Mouse (Mus musculus) intestine, embryonic 14.5 days (tissue): Measurements from ENCODE around the gene Atg9a. TPM values are rescaled to one million over a fixed set of nuclear protein-coding genes. Genes with fewer than 3 reads are reported as not detected.

Source experiments
- ATAC-seq: fragments of 200-750 bp; cut with Nextera tagmentation; replicated peaks from 2 replicates; pipeline ENCODE4 v1.8.0; 2017; ENCODE audit warnings: low read depth, moderate number of reproducible peaks, moderate TSS enrichment, moderate library complexity; ENCODE audit not compliant: low FRiP score, low TSS enrichment
- DNase-seq: peaks from one replicate; pipeline ENCODE4 v3.0.0-alpha.2; 2018; ENCODE audit warnings: low spot score
- H3K27ac ChIP-seq: fragments of 300-500 bp; sonication (generic); 2 replicates; pipeline ENCODE4 v1.5.1; 2014; ENCODE audit warnings: low read depth, mild to moderate bottlenecking, control low read depth
- H3K27me3 ChIP-seq: fragments of 300-500 bp; sonication (generic); replicated peaks from 2 replicates; pipeline ENCODE4 v1.6.1; 2014; ENCODE audit warnings: low read length, control low read depth; ENCODE audit not compliant: control insufficient read depth, insufficient read depth
- H3K36me3 ChIP-seq: fragments of 300-500 bp; sonication (generic); 2 replicates; pipeline ENCODE4 v1.6.1; 2014; ENCODE audit warnings: low read length, control low read depth; ENCODE audit not compliant: control insufficient read depth, insufficient read depth
- H3K4me1 ChIP-seq: fragments of 300-500 bp; sonication (generic); replicated peaks from 2 replicates; pipeline ENCODE4 v1.6.1; 2014; ENCODE audit warnings: low read length, control low read depth, mixed read lengths; ENCODE audit not compliant: control insufficient read depth, insufficient read depth
- H3K4me2 ChIP-seq: fragments of 300-500 bp; sonication (generic); 2 replicates; pipeline ENCODE4 v1.6.1; 2014; ENCODE audit warnings: low read length
- H3K4me3 ChIP-seq: fragments of 300-500 bp; sonication (generic); 2 replicates; pipeline ENCODE4 v1.5.1; 2014; ENCODE audit warnings: low read depth, low read length, control low read depth, mixed read lengths
- H3K9ac ChIP-seq: fragments of 300-500 bp; sonication (generic); 2 replicates; pipeline ENCODE4 v1.6.1; 2014; ENCODE audit warnings: mild to moderate bottlenecking, low read length
- H3K9me3 ChIP-seq: fragments of 300-500 bp; sonication (generic); 2 replicates; pipeline ENCODE4 v1.6.1; 2016; ENCODE audit warnings: low read length, control low read depth; ENCODE audit not compliant: control insufficient read depth
- WGBS: fragments of 180-500 bp; shearing (Covaris S2); extraction: QIAGEN DNeasy Blood & Tissue Kit; methylation state at CpG from one replicate; pipeline ENCODE4 v1.1.7; 2014; 5-methylcytosine and 5-hydroxymethylcytosine counted together
- polyA plus RNA-seq: library from polyadenylated mRNA; unstranded; fragments of >200 nt; fragmentation: Nextera tagmentation; extraction: Ambion mirVana; gene quantifications from 2 replicates; pipeline ENCODE4 v1.2.1, GENCODE M21; 2014

The Atg9a gene
- polyA plus RNA-seq, 1 experiment from 2014 or later = 26.3 TPM

- Histone ChIP-seq H3K4me2 (peak overlapping the region; percentile 67), H3K9me3 (no peaks in the 10 kb centered on the region), H3K27me3 (no peaks in the 10 kb centered on the region), H3K9ac (peak overlapping the region; percentile 58), H3K4me1 (peaks cover 4% of the 10 kb centered on the region; the same call in 1 of the 2 replicates), H3K36me3 (peaks cover 32% of the 10 kb centered on the region), H3K27ac (no peak overlapping the region), H3K4me3 (peak overlapping the region; percentile 76)
- ATAC-seq (peak; percentile 63; the same call in 1 of the 2 replicates), DNase-seq (no peak)
- WGBS = 6% methylated on average over 7 of the region's 7 CpGs
These were observed 23.9 kb downstream of the Atg9a start for GRCm38 (mm10) chr1:75168093-75168471.

GRCm38 (mm10) chr1:75160256-75160617, 31.8 kb downstream of the Atg9a start:
- no peak for DNase-seq
- Histone ChIP-seq H3K27me3 (no peaks in the 10 kb centered on the region), H3K9ac (no peak overlapping the region), H3K27ac (no peak overlapping the region), H3K4me3 (no peak overlapping the region), H3K4me1 (no peaks in the 10 kb centered on the region), H3K36me3 (no peaks in the 10 kb centered on the region), H3K4me2 (no peak overlapping the region), H3K9me3 (no peaks in the 10 kb centered on the region)
- 88% methylated on average over 4 of the region's 4 CpGs for WGBS
- no peak for ATAC-seq

- H3K4me3 ChIP-seq = no peak overlapping the region
- no peaks in the 10 kb centered on the region for H3K27me3 ChIP-seq
- 64% methylated on average over 5 of the region's 5 CpGs for WGBS
- no peak overlapping the region for H3K9ac ChIP-seq
- H3K4me2 ChIP-seq = no peak overlapping the region
- H3K4me1 ChIP-seq = no peaks in the 10 kb centered on the region
- ATAC-seq (no peak), DNase-seq (no peak)
- H3K9me3 ChIP-seq = no peaks in the 10 kb centered on the region
- H3K27ac ChIP-seq = no peak overlapping the region
- no peaks in the 10 kb centered on the region for H3K36me3 ChIP-seq
These were observed 32.3 kb downstream of the Atg9a start for GRCm38 (mm10) chr1:75159540-75160255.

GRCm38 (mm10) chr1:75158990-75159389, 33.0 kb downstream of the Atg9a start:
- Histone ChIP-seq H3K4me3 (no peak overlapping the region), H3K27ac (no peak overlapping the region), H3K9ac (no peak overlapping the region), H3K4me2 (no peak overlapping the region), H3K36me3 (no peaks in the 10 kb centered on the region), H3K4me1 (no peaks in the 10 kb centered on the region), H3K9me3 (no peaks in the 10 kb centered on the region), H3K27me3 (no peaks in the 10 kb centered on the region)
- DNase-seq (no peak), ATAC-seq (no peak)

GRCm38 (mm10) chr1:75155837-75156236, 36.2 kb downstream of the Atg9a start:
- no peak for DNase-seq
- no peak overlapping the region for H3K9ac ChIP-seq
- no peak for ATAC-seq
- H3K27me3 ChIP-seq = no peaks in the 10 kb centered on the region
- no peaks in the 10 kb centered on the region for H3K4me1 ChIP-seq
- H3K27ac ChIP-seq = no peak overlapping the region
- H3K36me3 ChIP-seq = no peaks in the 10 kb centered on the region
- H3K9me3 ChIP-seq = no peaks in the 10 kb centered on the region
- 51% methylated on average over 3 of the region's 3 CpGs for WGBS
- H3K4me3 ChIP-seq = no peak overlapping the region
- H3K4me2 ChIP-seq = no peak overlapping the region

- no peak overlapping the region for H3K9ac ChIP-seq
- no peak overlapping the region for H3K4me3 ChIP-seq
- DNase-seq (no peak), ATAC-seq (no peak)
- H3K4me2 ChIP-seq = no peak overlapping the region
- H3K27me3 ChIP-seq = no peaks in the 10 kb centered on the region
- H3K4me1 ChIP-seq = peaks cover 5% of the 10 kb centered on the region; the same call in 1 of the 2 replicates
- peaks cover 57% of the 10 kb centered on the region for H3K36me3 ChIP-seq
- H3K9me3 ChIP-seq = no peaks in the 10 kb centered on the region
- no peak overlapping the region for H3K27ac ChIP-seq
- 91% methylated on average over 4 of the region's 4 CpGs for WGBS
These were observed 43.3 kb downstream of the Atg9a start for GRCm38 (mm10) chr1:75148727-75149126.

- WGBS = 85% methylated on average over 7 of the region's 7 CpGs
- DNase-seq (no peak), ATAC-seq (no peak)
- Histone ChIP-seq H3K27me3 (no peaks in the 10 kb centered on the region), H3K9me3 (no peaks in the 10 kb centered on the region), H3K27ac (no peak overlapping the region), H3K4me1 (peaks cover 7% of the 10 kb centered on the region; the same call in 1 of the 2 replicates), H3K36me3 (peaks cover 57% of the 10 kb centered on the region), H3K4me3 (no peak overlapping the region), H3K4me2 (no peak overlapping the region), H3K9ac (no peak overlapping the region)
These were observed 44.4 kb downstream of the Atg9a start for GRCm38 (mm10) chr1:75147411-75148135.

- H3K9ac ChIP-seq = no peak overlapping the region
These were observed 46.4 kb downstream of the Atg9a start for GRCm38 (mm10) chr1:75145589-75145988.

More at GRCm38 (mm10) chr1:75145589-75145988, 46.4 kb downstream of the Atg9a start:
- peaks cover 57% of the 10 kb centered on the region for H3K36me3 ChIP-seq
- DNase-seq (no peak), ATAC-seq (no peak)
- 90% methylated on average over 3 of the region's 3 CpGs for WGBS
- H3K4me3 ChIP-seq = no peak overlapping the region
- peaks cover 12% of the 10 kb centered on the region; the same call in 1 of the 2 replicates for H3K4me1 ChIP-seq
- no peak overlapping the region for H3K4me2 ChIP-seq
- no peak overlapping the region for H3K27ac ChIP-seq
- H3K27me3 ChIP-seq = no peaks in the 10 kb centered on the region
- no peaks in the 10 kb centered on the region for H3K9me3 ChIP-seq
